Mouse (Mus musculus): ENCODE data around the gene Gm45140.

DNA sequence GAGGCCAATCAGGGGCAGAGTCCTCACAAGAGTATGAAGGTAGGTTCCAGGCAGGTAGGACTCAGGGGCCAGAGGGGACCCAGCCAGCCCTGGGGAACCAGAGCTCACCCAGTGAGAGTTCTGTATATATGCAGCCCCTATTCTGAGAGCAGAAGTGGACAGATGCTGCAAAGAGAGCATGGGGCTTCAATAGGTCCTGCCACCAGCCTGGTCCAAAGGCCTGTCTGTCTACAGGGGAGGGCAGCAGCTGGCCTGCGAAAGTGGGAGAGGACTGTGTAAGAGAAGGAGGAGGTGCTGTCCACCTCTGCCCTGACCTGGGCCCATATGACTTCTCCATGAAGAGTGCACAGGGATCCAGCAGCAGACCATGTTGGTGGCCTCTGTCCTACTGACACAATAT, 58.9 kb downstream of the Gm45140 start:
- TF ChIP-seq MAX (IDR thresholded peaks at IDR 0.05; ENCODE audit: low read length) (no peak), POLR2A (IDR thresholded peaks at IDR 0.05; ENCODE audit: low read depth, low read length) (no peak), E2F4 (IDR thresholded peaks at IDR 0.05; ENCODE audit: insufficient replicate concordance, low read depth, low read length) (no peak)

Data from CH12.LX (cell line).